Comparison of ENCODE assay signal across 8 mouse cellular contexts in the genomic region with DNA sequence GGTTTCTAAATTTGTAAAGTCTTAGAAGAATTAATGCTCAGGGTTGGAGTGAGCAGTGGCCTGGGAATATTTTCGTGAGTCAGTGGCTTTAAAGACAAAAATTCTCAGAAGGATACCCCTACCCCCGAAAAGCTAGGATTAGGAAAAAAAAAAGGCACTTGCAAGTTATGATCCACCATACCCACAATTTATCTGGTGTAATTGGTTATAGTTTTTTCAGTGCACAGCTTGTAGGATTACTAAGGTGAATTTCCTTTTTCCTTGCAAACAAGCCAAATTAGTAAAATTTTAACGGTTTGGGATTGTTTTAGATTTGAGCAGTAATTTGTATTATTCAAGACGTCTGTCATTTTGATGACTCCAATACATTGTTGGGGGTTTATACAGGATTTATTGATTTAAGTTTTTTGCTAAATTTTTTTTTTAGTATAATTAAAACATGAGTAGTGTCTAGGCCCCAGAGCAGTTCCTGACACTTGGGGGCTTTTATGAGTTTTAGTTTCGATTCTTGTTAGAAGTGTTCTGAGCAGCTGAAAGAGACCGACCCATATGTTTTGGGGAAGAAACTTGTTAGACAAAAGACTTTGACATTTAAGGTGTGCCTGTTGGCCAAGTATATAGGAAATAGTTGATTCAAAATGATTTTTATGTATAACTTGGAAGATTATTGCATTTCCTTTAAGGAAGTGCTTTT. TPM values are rescaled to one million over a fixed set of nuclear protein-coding genes. Genes with fewer than 3 reads are reported as not detected.
DNase-seq lines count a peak whose midpoint lies in the region; ATAC-seq and TF ChIP-seq lines count a peak whose summit lies in the region.

No protein-coding gene starts in this region.

- no peak for ATAC-seq in kidney, embryonic 14.5 days (ENCODE audit: low FRiP score, low TSS enrichment)
- no peak for ATAC-seq in hindbrain, embryonic 15.5 days (ENCODE audit: low FRiP score, low read depth)
- ATAC-seq in midbrain, embryonic 16.5 days = no peak
- ATAC-seq in erythroid progenitor cell, adult 5-6 weeks (replicated peaks; ENCODE audit: low FRiP score, poor library complexity, severe bottlenecking) = no peak

- peak overlapping the region; percentile 71; the same call in 1 of the 2 replicates for H3K27ac ChIP-seq in kidney, embryonic 14.5 days (ENCODE audit: low read depth, low read length)
- H3K27ac ChIP-seq in bone marrow, adult 2 months (ENCODE audit: control insufficient read depth, insufficient read depth, low read depth, low read length, poor library complexity) = peak overlapping the region; percentile 95
- H3K27ac ChIP-seq in hindbrain, embryonic 15.5 days (replicated peaks) = peak overlapping the region; percentile 94
- peak overlapping the region; percentile 90 for H3K27ac ChIP-seq in midbrain, embryonic 16.5 days (ENCODE audit: low read length)

- H3K36me3 ChIP-seq in kidney, embryonic 14.5 days (ENCODE audit: control insufficient read depth, insufficient read depth, low read length) = peaks cover 13% of the 10 kb centered on the region
- peaks cover 7% of the 10 kb centered on the region; the same call in 1 of the 2 replicates for H3K36me3 ChIP-seq in hindbrain, embryonic 15.5 days
- peaks cover 2% of the 10 kb centered on the region; the same call in 1 of the 2 replicates for H3K36me3 ChIP-seq in midbrain, embryonic 16.5 days (ENCODE audit: control insufficient read depth, insufficient read depth, low read length)

- peak overlapping the region; percentile 86 for H3K4me3 ChIP-seq in kidney, embryonic 14.5 days (ENCODE audit: low read length)
- H3K4me3 ChIP-seq in bone marrow, adult 2 months (replicated peaks; ENCODE audit: control insufficient read depth, low read depth, low read length) = peak overlapping the region; percentile 96
- peak overlapping the region; percentile 99 for H3K4me3 ChIP-seq in hindbrain, embryonic 15.5 days
- H3K4me3 ChIP-seq in midbrain, embryonic 16.5 days (ENCODE audit: low read depth, low read length) = peak overlapping the region; percentile 95

- peak overlapping the region; percentile 91 for H3K9ac ChIP-seq in kidney, embryonic 14.5 days (ENCODE audit: low read depth, low read length)
- peak overlapping the region; percentile 96 for H3K9ac ChIP-seq in hindbrain, embryonic 15.5 days
- H3K9ac ChIP-seq in midbrain, embryonic 16.5 days (ENCODE audit: low read depth, low read length) = peak overlapping the region; percentile 93

- no peak for TF ChIP-seq CTCF in bone marrow, adult 2 months (IDR thresholded peaks at IDR 0.05; ENCODE audit: control insufficient read depth, insufficient read depth, low read length)

- H3K27me3 ChIP-seq in kidney, embryonic 14.5 days (ENCODE audit: control insufficient read depth, insufficient read depth, low read length) = no peaks in the 10 kb centered on the region
- no peaks in the 10 kb centered on the region for H3K27me3 ChIP-seq in hindbrain, embryonic 15.5 days
- no peaks in the 10 kb centered on the region; the same call in 1 of the 2 replicates for H3K27me3 ChIP-seq in midbrain, embryonic 16.5 days (ENCODE audit: control insufficient read depth, insufficient read depth, low read depth, low read length)

- WGBS in kidney, embryonic 14.5 days = 35% methylated on average over 6 of the region's 6 CpGs
- 1% methylated on average over 6 of the region's 6 CpGs for whole genome bisulfite sequencing in bone marrow, adult 2 months
- 33% methylated on average over 6 of the region's 6 CpGs for WGBS in hindbrain, embryonic 15.5 days
- 33% methylated on average over 6 of the region's 6 CpGs for WGBS in midbrain, embryonic 16.5 days

- no peak for DNase-seq in kidney, adult 18-20 months
- DNase-seq in right cerebral cortex, postnatal 25 days = no peak
- no peak for DNase-seq in kidney, postnatal 36 days

- peak overlapping the region; percentile 86 for H3K4me2 ChIP-seq in kidney, embryonic 14.5 days (replicated peaks; ENCODE audit: low read depth, low read length)
- peak overlapping the region; percentile 68 for H3K4me2 ChIP-seq in hindbrain, embryonic 15.5 days
- H3K4me2 ChIP-seq in midbrain, embryonic 16.5 days (ENCODE audit: low read length) = peak overlapping the region; percentile 69

- H3K4me1 ChIP-seq in kidney, embryonic 14.5 days (ENCODE audit: control insufficient read depth, insufficient read depth, low read length) = peaks cover 24% of the 10 kb centered on the region
- peaks cover 2% of the 10 kb centered on the region; the same call in 1 of the 2 replicates for H3K4me1 ChIP-seq in bone marrow, adult 2 months (ENCODE audit: control insufficient read depth, insufficient read depth, low read length)
- peaks cover 35% of the 10 kb centered on the region for H3K4me1 ChIP-seq in hindbrain, embryonic 15.5 days (replicated peaks)
- H3K4me1 ChIP-seq in midbrain, embryonic 16.5 days (ENCODE audit: control insufficient read depth, insufficient read depth, low read length) = peaks cover 28% of the 10 kb centered on the region

- H3K9me3 ChIP-seq in kidney, embryonic 14.5 days (ENCODE audit: control insufficient read depth, low read length) = no peaks in the 10 kb centered on the region
- no peaks in the 10 kb centered on the region for H3K9me3 ChIP-seq in hindbrain, embryonic 15.5 days
- no peaks in the 10 kb centered on the region for H3K9me3 ChIP-seq in midbrain, embryonic 16.5 days (replicated peaks; ENCODE audit: control insufficient read depth, low read length, poor library complexity, severe bottlenecking)

- TF ChIP-seq POLR2A in bone marrow, adult 2 months (IDR thresholded peaks at IDR 0.05; ENCODE audit: borderline replicate concordance, control insufficient read depth, low read depth, low read length) = no peak

RNA-seq across cellular contexts. Expression of gene Etnk1, which starts 1.1 kb away (rescaled TPM):
- polyA plus RNA-seq in kidney, embryonic 14.5 days (2014; fragmentation: Nextera tagmentation; extraction: Ambion mirVana) = 19.7 and 33.1 TPM in 2 replicates
- 16.0 and 19.8 TPM in 2 replicates for polyA plus RNA-seq in bone marrow, adult 2 months (2011; ENCODE audit: insufficient read depth, insufficient read length, low replicate concordance, missing spikeins)
- 43.8 and 46.4 TPM in 2 replicates for polyA plus RNA-seq in hindbrain, embryonic 15.5 days (2015; fragmentation: Nextera tagmentation; extraction: Ambion mirVana)
- polyA plus RNA-seq in midbrain, embryonic 16.5 days (2015; fragmentation: Nextera tagmentation; extraction: Ambion mirVana) = 50.9 and 53.0 TPM in 2 replicates
- total RNA-seq in erythroid progenitor cell, adult 5-6 weeks (2015; ENCODE audit: low replicate concordance) = 37.1 and 59.1 TPM in 2 replicates
- total RNA-seq in erythroid progenitor cell, adult 5-6 weeks (2017; ENCODE audit: low replicate concordance) = 44.7 and 50.4 TPM in 2 replicates
